Mouse (Mus musculus) stomach, embryonic 14.5 days (tissue): ENCODE data around the gene Rbp4. TPM values are rescaled to one million over a fixed set of nuclear protein-coding genes. Genes with fewer than 3 reads are reported as not detected.

Experiments
- ATAC-seq: fragments of 200-750 bp; cut with Nextera tagmentation; 2 replicates; pipeline ENCODE4 v1.8.0; 2017; ENCODE audit warnings: low read depth, moderate TSS enrichment; ENCODE audit not compliant: insufficient number of reproducible peaks, insufficient read depth, low FRiP score
- H3K27ac ChIP-seq: fragments of 300-500 bp; sonication (generic); 2 replicates; pipeline ENCODE4 v1.5.1; 2014; ENCODE audit warnings: mild to moderate bottlenecking, low read length, moderate library complexity, mixed read lengths
- H3K27me3 ChIP-seq: fragments of 300-500 bp; sonication (generic); 2 replicates; pipeline ENCODE4 v1.6.1; 2014; ENCODE audit warnings: low read length, control low read depth, mixed read lengths; ENCODE audit not compliant: control insufficient read depth, insufficient read depth
- H3K36me3 ChIP-seq: fragments of 300-500 bp; sonication (generic); 2 replicates; pipeline ENCODE4 v1.6.1; 2014; ENCODE audit warnings: mild to moderate bottlenecking, control low read depth, low read length, moderate library complexity, mixed read lengths; ENCODE audit not compliant: control insufficient read depth, insufficient read depth
- H3K4me1 ChIP-seq: fragments of 300-500 bp; sonication (generic); 2 replicates; pipeline ENCODE4 v1.6.1; 2014; ENCODE audit warnings: low read length, control low read depth, mixed read lengths; ENCODE audit not compliant: control insufficient read depth, insufficient read depth
- H3K4me2 ChIP-seq: fragments of 300-500 bp; sonication (generic); replicated peaks from 2 replicates; pipeline ENCODE4 v1.6.1; 2014; ENCODE audit warnings: low read depth, low read length, control low read depth
- H3K4me3 ChIP-seq: fragments of 300-500 bp; sonication (generic); 2 replicates; pipeline ENCODE4 v1.5.1; 2014; ENCODE audit warnings: low read depth, low read length, control low read depth
- H3K9ac ChIP-seq: fragments of 300-500 bp; sonication (generic); replicated peaks from 2 replicates; pipeline ENCODE4 v1.6.1; 2014; ENCODE audit warnings: low read depth, mild to moderate bottlenecking, control low read depth, low read length, moderate library complexity, mixed read lengths
- H3K9me3 ChIP-seq: fragments of 300-500 bp; sonication (generic); 2 replicates; pipeline ENCODE4 v1.6.1; 2016; ENCODE audit warnings: low read depth, low read length, control low read depth; ENCODE audit not compliant: control insufficient read depth
- WGBS: fragments of 180-500 bp; shearing (Covaris S2); extraction: QIAGEN DNeasy Blood & Tissue Kit; methylation state at CpG from one replicate; pipeline ENCODE4 v1.1.7; 2014; 5-methylcytosine and 5-hydroxymethylcytosine counted together
- polyA plus RNA-seq: library from polyadenylated mRNA; unstranded; fragments of >200 nt; fragmentation: Nextera tagmentation; extraction: Ambion mirVana; gene quantifications from 2 replicates; pipeline ENCODE4 v1.2.1, GENCODE M21; 2014

Rbp4 gene
- polyA plus RNA-seq: 19.9 and 21.4 TPM in 2 replicates

GRCm38 (mm10) chr19:38125219-38125610 lies at the start of gene Rbp4:
Gene Rbp4 (minus strand): TSS chr19:38125281.
- Histone ChIP-seq H3K9ac (peak within 1 kb of the TSS; percentile 28; the same call in 1 of the 2 replicates), H3K27me3 (peaks cover 6% of the 10 kb centered on the region; the same call in 1 of the 2 replicates), H3K9me3 (no peaks in the 10 kb centered on the region), H3K36me3 (no peaks in the 10 kb centered on the region), H3K27ac (0 out of 2 replicates have a peak within 1 kb of the TSS, but pooled peaks have one; percentile 48), H3K4me3 (peak within 1 kb of the TSS; percentile 51), H3K4me1 (no peaks in the 10 kb centered on the region), H3K4me2 (peak within 1 kb of the TSS; percentile 89)
- ATAC-seq: no peak
- 52% methylated on average over 6 of the region's 6 CpGs for WGBS

DNA sequence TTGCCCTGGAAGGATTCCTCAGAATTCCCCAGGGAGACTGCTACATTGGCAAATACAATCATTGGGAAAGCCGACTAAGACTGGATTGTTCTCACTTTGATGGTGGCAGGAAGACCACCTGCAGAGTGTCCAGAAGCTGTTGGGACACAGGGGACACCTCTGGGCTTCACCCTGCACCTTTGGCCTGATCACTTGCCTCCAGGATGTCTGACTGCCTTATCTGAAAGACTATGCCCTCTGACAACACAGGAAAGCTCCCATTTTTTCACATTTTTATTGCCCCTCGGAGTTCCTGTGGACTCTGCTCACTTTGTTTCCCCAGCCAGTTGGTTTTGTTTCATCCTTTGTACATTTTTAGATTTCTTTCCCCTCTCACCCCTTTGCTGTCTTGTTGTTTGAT lies 39.6 kb upstream of the Rbp4 start:
- H3K27me3 ChIP-seq: no peaks in the 10 kb centered on the region
- no peaks in the 10 kb centered on the region for H3K9me3 ChIP-seq
- no peaks in the 10 kb centered on the region for H3K36me3 ChIP-seq
- no peak for ATAC-seq
- no peak overlapping the region for H3K9ac ChIP-seq
- H3K4me2 ChIP-seq: no peak overlapping the region
- H3K27ac ChIP-seq: no peak overlapping the region
- no peak overlapping the region for H3K4me3 ChIP-seq
- WGBS: 55% methylated on average over 2 of the region's 2 CpGs
- H3K4me1 ChIP-seq: no peaks in the 10 kb centered on the region

DNA sequence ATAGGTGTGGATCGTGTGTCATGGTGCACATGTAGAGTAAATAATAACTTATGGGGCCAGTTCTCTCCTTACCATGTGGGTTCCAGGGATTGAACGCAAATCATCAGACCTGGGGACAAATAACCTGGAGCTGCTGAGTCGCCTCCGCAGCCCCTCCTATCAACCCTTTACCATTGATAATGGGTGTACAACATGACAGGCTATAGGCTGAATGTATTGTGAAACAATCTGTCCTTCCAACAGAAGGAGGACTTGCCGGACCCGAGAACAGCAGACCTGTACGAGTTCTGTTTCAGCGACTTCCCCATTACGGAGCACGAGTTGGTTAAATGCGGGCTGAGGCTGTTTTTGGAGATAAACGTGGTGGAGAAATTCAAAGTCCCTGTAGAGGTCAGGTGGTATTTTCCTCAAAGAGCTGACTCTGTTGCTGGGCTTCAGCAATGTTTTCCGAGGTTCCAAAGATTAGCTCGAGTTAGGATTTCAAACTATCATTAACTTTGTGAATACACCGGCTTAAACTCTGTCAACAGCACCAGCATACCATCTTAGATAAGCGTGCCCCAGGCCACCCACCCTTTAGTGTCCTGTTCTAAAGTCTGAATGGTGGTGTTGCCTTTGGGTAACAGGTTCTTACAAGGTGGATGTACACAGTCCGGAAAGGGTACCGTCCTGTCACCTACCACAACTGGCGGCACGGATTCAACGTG lies 36.7 kb upstream of the Rbp4 start:
- H3K27me3 ChIP-seq: no peaks in the 10 kb centered on the region
- no peak overlapping the region for H3K9ac ChIP-seq
- no peaks in the 10 kb centered on the region for H3K9me3 ChIP-seq
- H3K36me3 ChIP-seq: no peaks in the 10 kb centered on the region
- no peak overlapping the region for H3K4me3 ChIP-seq
- H3K4me2 ChIP-seq: no peak overlapping the region
- 71% methylated on average over 21 of the region's 21 CpGs for WGBS
- no peaks in the 10 kb centered on the region for H3K4me1 ChIP-seq
- ATAC-seq: 0 out of 2 replicates have a peak, but pooled peaks have one; percentile 53
- H3K27ac ChIP-seq: no peak overlapping the region

DNA sequence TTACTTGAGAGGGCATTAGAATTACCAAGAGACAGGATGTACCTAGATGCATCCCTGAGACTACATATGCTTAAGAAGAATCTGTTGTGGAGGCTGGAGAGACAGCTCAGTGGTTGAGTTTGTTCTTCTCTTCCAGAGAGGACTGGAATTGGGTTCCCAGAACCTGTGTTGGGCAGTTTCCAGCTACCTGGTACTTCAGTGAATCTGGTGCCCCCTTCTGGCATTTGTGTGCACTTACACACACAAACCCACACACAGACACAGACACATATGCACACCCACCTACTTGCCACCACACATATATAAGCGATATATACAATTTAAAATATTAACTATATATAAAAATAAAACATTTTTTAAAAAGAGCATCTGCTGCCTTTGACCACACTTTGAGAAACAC lies 31.2 kb upstream of the Rbp4 start:
- no peaks in the 10 kb centered on the region for H3K9me3 ChIP-seq
- no peaks in the 10 kb centered on the region for H3K4me1 ChIP-seq
- no peaks in the 10 kb centered on the region for H3K36me3 ChIP-seq
- WGBS: 98% methylated on average over 1 of the region's 1 CpGs
- no peaks in the 10 kb centered on the region for H3K27me3 ChIP-seq
- no peak overlapping the region for H3K4me3 ChIP-seq
- no peak overlapping the region for H3K4me2 ChIP-seq
- H3K27ac ChIP-seq: no peak overlapping the region
- no peak for ATAC-seq
- no peak overlapping the region for H3K9ac ChIP-seq

- H3K4me2 ChIP-seq: no peak overlapping the region
- H3K4me3 ChIP-seq: no peak overlapping the region
- no peaks in the 10 kb centered on the region for H3K9me3 ChIP-seq
- H3K9ac ChIP-seq: no peak overlapping the region
- H3K27me3 ChIP-seq: no peaks in the 10 kb centered on the region
- WGBS: 77% methylated on average over 4 of the region's 4 CpGs
- no peaks in the 10 kb centered on the region for H3K4me1 ChIP-seq
- ATAC-seq: no peak
- no peaks in the 10 kb centered on the region for H3K36me3 ChIP-seq
- H3K27ac ChIP-seq: no peak overlapping the region
These were observed 18.6 kb upstream of the Rbp4 start for GRCm38 (mm10) chr19:38143540-38144271.

GRCm38 (mm10) chr19:38134806-38135205 lies 9.7 kb upstream of the Rbp4 start:
- no peaks in the 10 kb centered on the region for H3K27me3 ChIP-seq
- no peak for ATAC-seq

GRCm38 (mm10) chr19:38133986-38134385 lies 8.9 kb upstream of the Rbp4 start:
- Histone ChIP-seq H3K27me3 (no peaks in the 10 kb centered on the region), H3K9me3 (no peaks in the 10 kb centered on the region), H3K27ac (no peak overlapping the region), H3K4me2 (no peak overlapping the region), H3K4me1 (no peaks in the 10 kb centered on the region), H3K36me3 (no peaks in the 10 kb centered on the region), H3K9ac (no peak overlapping the region), H3K4me3 (no peak overlapping the region)
- WGBS: 28% methylated on average over 11 of the region's 11 CpGs
- ATAC-seq: peak; percentile 56

More at GRCm38 (mm10) chr19:38134806-38135205, 9.7 kb upstream of the Rbp4 start:
- Histone ChIP-seq H3K9ac (no peak overlapping the region), H3K27ac (no peak overlapping the region), H3K4me2 (no peak overlapping the region), H3K4me3 (no peak overlapping the region), H3K4me1 (no peaks in the 10 kb centered on the region), H3K9me3 (no peaks in the 10 kb centered on the region), H3K36me3 (no peaks in the 10 kb centered on the region)
- 93% methylated on average over 6 of the region's 6 CpGs for WGBS

DNA sequence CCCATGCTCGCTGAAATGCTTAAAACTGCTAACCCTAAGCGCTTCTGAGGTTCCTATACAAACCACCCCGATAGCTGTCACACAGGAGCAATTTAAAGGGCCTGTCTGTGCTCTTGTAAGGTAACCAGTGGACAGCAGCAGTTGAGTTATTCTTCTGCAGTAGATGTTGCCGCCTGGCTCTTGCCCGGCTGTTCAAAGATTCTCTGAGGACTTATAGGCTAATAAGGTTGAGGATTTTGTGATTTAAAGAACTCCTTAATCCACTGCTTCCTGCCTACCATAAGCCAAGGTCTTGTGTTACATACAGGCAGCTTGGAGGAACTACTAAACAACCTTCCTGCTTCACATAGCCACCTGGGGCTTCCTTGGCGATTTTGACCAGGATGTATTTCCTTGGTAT lies 7.4 kb upstream of the Rbp4 start, which contains the start of gene Pde6c:
Gene Pde6c, plus strand, starts transcription at position 301 of the 400 bp plus-strand sequence.
- no peak within 1 kb of the TSS for H3K27ac ChIP-seq
- no peaks in the 10 kb centered on the region for H3K4me1 ChIP-seq
- WGBS: 55% methylated on average over 6 of the region's 6 CpGs
- no peaks in the 10 kb centered on the region for H3K9me3 ChIP-seq
- H3K36me3 ChIP-seq: no peaks in the 10 kb centered on the region
- H3K9ac ChIP-seq: no peak within 1 kb of the TSS
- H3K27me3 ChIP-seq: no peaks in the 10 kb centered on the region
- ATAC-seq: no peak
- H3K4me3 ChIP-seq: no peak within 1 kb of the TSS
- H3K4me2 ChIP-seq: no peak within 1 kb of the TSS
